8 mouse cellular contexts compared by ENCODE assay signal in genomic region chr1:64957021-64957489, GRCm38 (mm10). TPM values are rescaled to one million over a fixed set of nuclear protein-coding genes. Genes with fewer than 3 reads are reported as not detected.
DNase-seq lines count a peak whose midpoint lies in the region; ATAC-seq and TF ChIP-seq lines count a peak whose summit lies in the region.

No protein-coding gene starts in this region.

- H3K4me3 ChIP-seq in gastrocnemius, adult 2 months, result peak overlapping the region; percentile 91
- peak overlapping the region; percentile 83 for H3K4me3 ChIP-seq in forebrain, embryonic 13.5 days
- peak overlapping the region; percentile 83; a peak in 3 of 4 replicates for H3K4me3 ChIP-seq in liver, embryonic 14.5 days (ENCODE audit: insufficient read depth in 1 of 2, low read depth in 2 of 2, low read length in 2 of 2)
- peak overlapping the region; percentile 69 for H3K4me3 ChIP-seq in stomach, embryonic 14.5 days (ENCODE audit: low read depth, low read length)

- H3K4me1 ChIP-seq in forebrain, embryonic 13.5 days, result 0 out of 2 replicates have a peak, but pooled peaks cover 3% of the 10 kb centered on the region
- peaks cover 2 to 4% of the 10 kb centered on the region in 2 experiments; a peak in 3 of 4 replicates for H3K4me1 ChIP-seq in liver, embryonic 14.5 days (replicated peaks; ENCODE audit: control insufficient read depth in 2 of 2, insufficient read depth in 2 of 2, low read length in 1 of 2)
- no peaks in the 10 kb centered on the region for H3K4me1 ChIP-seq in stomach, embryonic 14.5 days (ENCODE audit: control insufficient read depth, insufficient read depth, low read length)

- no peak for TF ChIP-seq CTCF in gastrocnemius, adult 2 months (IDR thresholded peaks at IDR 0.05)
- TF ChIP-seq CTCF in liver, embryonic 14.5 days (IDR thresholded peaks at IDR 0.05; ENCODE audit: low read depth), result no peak

- peak overlapping the region; percentile 91 for H3K9ac ChIP-seq in forebrain, embryonic 13.5 days
- H3K9ac ChIP-seq in liver, embryonic 14.5 days (replicated peaks), result no peak overlapping the region
- 0 out of 2 replicates have a peak overlapping the region, but pooled peaks have one; percentile 67 for H3K9ac ChIP-seq in stomach, embryonic 14.5 days (replicated peaks; ENCODE audit: low read depth, low read length)

- intact Hi-C loops in gastrocnemius, adult 2 months (cut with DNase I), result loop anchor here (10.0 kb wide), 1 partner anchor 228 kb away; the partner anchor contains the start of genes Idh1 and Pikfyve
- intact Hi-C loops in left cerebral cortex, postnatal 36 days (cut with DNase I), result loop anchor here (5.0 kb wide), 1 partner anchor 40 kb away; no protein-coding TSS in a partner anchor

- H3K36me3 ChIP-seq in forebrain, embryonic 13.5 days (ENCODE audit: poor library complexity, severe bottlenecking), result no peaks in the 10 kb centered on the region
- H3K36me3 ChIP-seq in liver, embryonic 14.5 days (replicated peaks; ENCODE audit: control insufficient read depth, insufficient read depth, low read depth), result no peaks in the 10 kb centered on the region
- no peaks in the 10 kb centered on the region for H3K36me3 ChIP-seq in stomach, embryonic 14.5 days (ENCODE audit: control insufficient read depth, insufficient read depth, low read length)

- H3K27me3 ChIP-seq in forebrain, embryonic 13.5 days, result no peaks in the 10 kb centered on the region
- H3K27me3 ChIP-seq in liver, embryonic 14.5 days (ENCODE audit: control insufficient read depth, insufficient read depth, low read length), result no peaks in the 10 kb centered on the region
- no peaks in the 10 kb centered on the region for H3K27me3 ChIP-seq in stomach, embryonic 14.5 days (ENCODE audit: control insufficient read depth, insufficient read depth, low read length)

- peak overlapping the region; percentile 61 for H3K4me2 ChIP-seq in forebrain, embryonic 13.5 days
- H3K4me2 ChIP-seq in liver, embryonic 14.5 days (ENCODE audit: low read depth), result peak overlapping the region; percentile 59
- H3K4me2 ChIP-seq in stomach, embryonic 14.5 days (replicated peaks; ENCODE audit: low read depth, low read length), result peak overlapping the region; percentile 57

- peak overlapping the region; percentile 94 for H3K27ac ChIP-seq in gastrocnemius, adult 2 months
- peak overlapping the region; percentile 76 for H3K27ac ChIP-seq in forebrain, embryonic 13.5 days
- no peak overlapping the region for H3K27ac ChIP-seq in liver, embryonic 14.5 days
- no peak overlapping the region for H3K27ac ChIP-seq in stomach, embryonic 14.5 days (ENCODE audit: low read length)

- DNase-seq in gastrocnemius, adult 2 months, result no peak
- no peak for DNase-seq in gastrocnemius, adult 18-20 months (ENCODE audit: low spot score)
- no peak for DNase-seq in liver, embryonic 14.5 days (ENCODE audit: low read depth in 3 of 3, low spot score in 3 of 3)
- DNase-seq in left cerebral cortex, postnatal 36 days (ENCODE audit: low spot score in 2 of 2), result no peak
- no peak for DNase-seq in adrenal gland, postnatal 10 days

- no peak for TF ChIP-seq EP300 in liver, embryonic 14.5 days (IDR thresholded peaks at IDR 0.05; ENCODE audit: low read depth)

- 46% methylated on average over 8 of the region's 8 CpGs for WGBS in forebrain, embryonic 13.5 days
- 55% methylated on average over 8 of the region's 8 CpGs for WGBS in liver, embryonic 14.5 days (ENCODE audit: insufficient replicate concordance)
- WGBS in stomach, embryonic 14.5 days, result 46% methylated on average over 8 of the region's 8 CpGs

- ATAC-seq in CD4-positive, CD25-positive, alpha-beta regulatory T cell, adult 4 months, result peak; percentile 80
- peak; percentile 36 for ATAC-seq in forebrain, embryonic 13.5 days
- ATAC-seq in liver, embryonic 14.5 days (ENCODE audit: insufficient read depth), result no peak
- no peak for ATAC-seq in stomach, embryonic 14.5 days (ENCODE audit: insufficient number of reproducible peaks, insufficient read depth, low FRiP score, low read depth)

- no peaks in the 10 kb centered on the region for H3K9me3 ChIP-seq in forebrain, embryonic 13.5 days (replicated peaks)
- no peaks in the 10 kb centered on the region for H3K9me3 ChIP-seq in liver, embryonic 14.5 days (ENCODE audit: control insufficient read depth, low read length)
- H3K9me3 ChIP-seq in stomach, embryonic 14.5 days (ENCODE audit: control insufficient read depth, low read depth, low read length), result no peaks in the 10 kb centered on the region

RNA-seq across cellular contexts. Expression of gene Plekhm3, which starts 0.4 kb away (rescaled TPM):
- total RNA-seq in gastrocnemius, adult 2 months (2021), result 1 to 10 TPM; 6.6 to 7.9 TPM
- 1 to 10 TPM; 8.5 to 9.3 TPM for total RNA-seq in gastrocnemius, adult 18-20 months (2021)
- polyA plus RNA-seq in CD4-positive, CD25-positive, alpha-beta regulatory T cell, adult 4 months (2017; shearing (Covaris generic)), result 10 to 100 TPM in 1 of 2 experiments, 1 to 10 TPM in 1; 7.8 to 11.2 TPM
- 7.5 and 9.4 TPM in 2 replicates for polyA plus RNA-seq in forebrain, embryonic 13.5 days (2015; fragmentation: Nextera tagmentation; extraction: Ambion mirVana)
- polyA plus RNA-seq in liver, embryonic 14.5 days (2012; rRNA removed), result 0.61 and 0.63 TPM in 2 replicates
- polyA plus RNA-seq in liver, embryonic 14.5 days (2014; fragmentation: Nextera tagmentation; extraction: Ambion mirVana), result 0.58 and 1.1 TPM in 2 replicates
- polyA plus RNA-seq in stomach, embryonic 14.5 days (2014; fragmentation: Nextera tagmentation; extraction: Ambion mirVana), result 8.4 and 10.4 TPM in 2 replicates
- 10 to 100 TPM; 34.6 to 40.4 TPM for total RNA-seq in left cerebral cortex, postnatal 36 days (2021)
- total RNA-seq in adrenal gland, postnatal 10 days (2021), result 10 to 100 TPM; 16.2 to 22.5 TPM

Comparison
In these comparisons a context has a peak if more than half of its experiments do, and no peak if none do; other contexts are left out.
1. H3K27ac ChIP-seq: peak in gastrocnemius, adult 2 months (single experiment) and forebrain, embryonic 13.5 days (single experiment); none in liver, embryonic 14.5 days (single experiment) and stomach, embryonic 14.5 days (single experiment).
2. ATAC-seq: peak in CD4-positive, CD25-positive, alpha-beta regulatory T cell, adult 4 months (single experiment) and forebrain, embryonic 13.5 days (single experiment); none in liver, embryonic 14.5 days (single experiment) and stomach, embryonic 14.5 days (single experiment).
3. Peak in every context shown above with its lines, with median percentiles within 50 percentile points of each other: H3K4me3 ChIP-seq and H3K4me2 ChIP-seq.